In the genomic region with DNA sequence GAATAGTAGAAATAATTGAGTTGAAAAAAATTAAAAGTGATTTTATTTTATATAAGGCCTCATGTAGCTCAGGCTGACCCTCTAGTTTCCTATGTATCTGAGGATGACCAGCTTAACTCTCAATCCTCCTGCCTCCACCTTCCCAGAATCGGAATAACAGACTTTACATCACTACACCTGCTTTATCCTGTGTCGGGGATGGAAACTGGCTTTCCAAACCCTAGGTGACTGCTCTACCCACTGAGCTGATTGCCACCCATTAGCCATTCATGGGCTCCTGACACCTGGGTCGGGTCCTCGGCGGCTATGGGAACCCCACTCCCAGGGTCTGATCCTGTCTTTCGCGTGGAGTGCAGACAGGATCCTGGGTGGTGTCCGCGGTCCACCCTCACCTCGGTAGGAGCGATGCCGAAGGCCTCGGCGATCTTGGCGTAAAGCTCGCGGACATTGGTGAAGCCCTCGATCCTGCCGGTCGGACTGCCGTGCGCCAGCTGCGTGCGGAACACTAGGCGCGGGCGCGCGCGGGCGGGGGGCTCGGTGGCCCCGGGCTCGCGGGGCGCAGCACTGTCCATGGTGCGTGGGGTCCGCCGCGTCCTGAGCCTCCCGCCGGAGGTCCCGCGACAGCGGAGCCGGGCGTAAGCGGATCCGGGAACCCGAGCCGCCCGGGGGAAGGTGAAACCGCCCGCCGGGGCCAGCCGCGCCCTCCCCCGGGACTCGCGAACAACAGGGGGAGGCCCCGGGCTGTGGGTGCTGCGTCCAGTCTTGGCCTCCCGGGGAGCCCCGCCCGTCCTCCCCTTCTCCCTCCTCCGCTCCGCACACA, we compare ENCODE assay signal across 10 mouse cellular contexts. TPM values are rescaled to one million over a fixed set of nuclear protein-coding genes. Genes with fewer than 3 reads are reported as not detected.
A peak's percentile ranks its signal among the peaks of the same experiment; 100 is the strongest.
DNase-seq lines count a peak whose midpoint lies in the region; ATAC-seq and TF ChIP-seq lines count a peak whose summit lies in the region.
"Had no signal": no experiment of that assay in that cellular context is flagged by ENCODE, and none has a peak within 500 bp of the region (broad histone marks: within the 10 kb centered on the region; RNA-seq: fewer than 3 reads in every experiment).

Gipc3 (minus strand) TSS at position 581 of the 820 bp plus-strand sequence.

- ATAC-seq in heart, embryonic 11.5 days (replicated peaks; ENCODE audit: insufficient number of reproducible peaks, low FRiP score, low TSS enrichment), result no peak
- no peak for ATAC-seq in heart, embryonic 13.5 days (ENCODE audit: extremely low read depth, insufficient number of reproducible peaks, low FRiP score, low TSS enrichment)
- ATAC-seq in liver, embryonic 14.5 days (ENCODE audit: insufficient read depth), result no peak
- ATAC-seq: Patski had no signal

- peaks cover 44% of the 10 kb centered on the region for H3K27me3 ChIP-seq in heart, embryonic 11.5 days (ENCODE audit: control insufficient read depth, insufficient read depth, low read length)
- H3K27me3 ChIP-seq in heart, embryonic 13.5 days (replicated peaks), result peaks cover 60% of the 10 kb centered on the region
- peaks cover 41% of the 10 kb centered on the region for H3K27me3 ChIP-seq in liver, embryonic 14.5 days (ENCODE audit: control insufficient read depth, insufficient read depth, low read length)
- H3K27me3 ChIP-seq: Patski had no signal

- WGBS in heart, embryonic 11.5 days (ENCODE audit: insufficient replicate concordance), result 7% methylated on average over 47 of the region's 67 CpGs
- WGBS in heart, embryonic 13.5 days, result 4% methylated on average over 67 of the region's 67 CpGs
- WGBS in liver, embryonic 14.5 days (ENCODE audit: insufficient replicate concordance), result 6% methylated on average over 57 of the region's 67 CpGs

- peak within 1 kb of the TSS; percentile 75 for H3K9ac ChIP-seq in heart, embryonic 11.5 days (ENCODE audit: low read depth, low read length)
- H3K9ac ChIP-seq in ES-E14 (ENCODE audit: insufficient read depth, low read depth, low read length, poor library complexity, severe bottlenecking), result peak within 1 kb of the TSS; percentile 42
- peak within 1 kb of the TSS; percentile 83 for H3K9ac ChIP-seq in heart, embryonic 13.5 days
- H3K9ac ChIP-seq in liver, embryonic 14.5 days (replicated peaks), result 0 out of 2 replicates have a peak within 1 kb of the TSS, but pooled peaks have one; percentile 9

- in situ Hi-C loops in ES-E14 (cut with MboI; ENCODE audit: low sequenced_read_pairs in 2 of 2, unreplicated experiment in 2 of 2), result no loop called here

- no peak for DNase-seq in heart, adult 9 months (ENCODE audit: low spot score in 2 of 2)
- DNase-seq in ES-E14 (ENCODE audit: low read depth, low spot score), result no peak
- DNase-seq in liver, embryonic 14.5 days (ENCODE audit: low read depth in 3 of 3, low spot score in 3 of 3), result no peak
- DNase-seq in cerebellum, adult 9-11 months, result no peak
- no peak for DNase-seq in cerebellum, postnatal 14 days
- no peak for DNase-seq in urinary bladder, adult 18-20 months (ENCODE audit: low spot score in 2 of 2)

- 0 out of 2 replicates have a peak, but pooled peaks cover 6% of the 10 kb centered on the region for H3K36me3 ChIP-seq in heart, embryonic 11.5 days (ENCODE audit: control insufficient read depth, insufficient read depth, low read length)
- H3K36me3 ChIP-seq in ES-E14 (ENCODE audit: control insufficient read depth, insufficient read depth, low read length, poor library complexity, severe bottlenecking), result no peaks in the 10 kb centered on the region
- H3K36me3 ChIP-seq in heart, embryonic 13.5 days, result peaks cover 24% of the 10 kb centered on the region
- H3K36me3 ChIP-seq in liver, embryonic 14.5 days (replicated peaks; ENCODE audit: control insufficient read depth, insufficient read depth, low read depth), result no peaks in the 10 kb centered on the region; the same call in 1 of the 2 replicates

- H3K4me1 ChIP-seq in heart, embryonic 11.5 days (ENCODE audit: control insufficient read depth, insufficient read depth, low read length), result peaks cover 26% of the 10 kb centered on the region
- H3K4me1 ChIP-seq in ES-E14 (ENCODE audit: control insufficient read depth in 2 of 2, insufficient read depth in 2 of 2, low read length in 2 of 2, poor library complexity in 1 of 2), result peaks cover 0 to 16% of the 10 kb centered on the region in 2 experiments; a peak in 2 of 4 replicates
- peaks cover 51% of the 10 kb centered on the region for H3K4me1 ChIP-seq in heart, embryonic 13.5 days
- peaks cover 19% of the 10 kb centered on the region in 2 experiments for H3K4me1 ChIP-seq in liver, embryonic 14.5 days (replicated peaks; ENCODE audit: control insufficient read depth in 2 of 2, insufficient read depth in 2 of 2, low read length in 1 of 2)

- peak within 1 kb of the TSS; percentile 86 for H3K4me2 ChIP-seq in heart, embryonic 11.5 days
- peak within 1 kb of the TSS; percentile 87 for H3K4me2 ChIP-seq in heart, embryonic 13.5 days
- H3K4me2 ChIP-seq in liver, embryonic 14.5 days (ENCODE audit: low read depth), result peak within 1 kb of the TSS; percentile 59

- H3K9me3 ChIP-seq in heart, embryonic 11.5 days (replicated peaks; ENCODE audit: control insufficient read depth, low read length), result no peaks in the 10 kb centered on the region
- no peaks in the 10 kb centered on the region for H3K9me3 ChIP-seq in ES-E14 (ENCODE audit: control insufficient read depth, insufficient read depth, low read depth, low read length)
- no peaks in the 10 kb centered on the region for H3K9me3 ChIP-seq in heart, embryonic 13.5 days
- no peaks in the 10 kb centered on the region for H3K9me3 ChIP-seq in liver, embryonic 14.5 days (ENCODE audit: control insufficient read depth, low read length)

- no peak within 1 kb of the TSS for H3K27ac ChIP-seq in heart, embryonic 11.5 days (ENCODE audit: low read depth, low read length)
- no peak within 1 kb of the TSS for H3K27ac ChIP-seq in ES-E14 (ENCODE audit: insufficient read depth, low read depth, low read length, poor library complexity, severe bottlenecking)
- H3K27ac ChIP-seq in heart, embryonic 13.5 days (replicated peaks), result no peak within 1 kb of the TSS
- H3K27ac ChIP-seq in liver, embryonic 14.5 days, result no peak within 1 kb of the TSS
- H3K27ac ChIP-seq: macrophage had no signal

- H3K4me3 ChIP-seq in heart, embryonic 11.5 days (ENCODE audit: low read depth, low read length), result peak within 1 kb of the TSS; percentile 51
- peak within 1 kb of the TSS; percentile 31 to 64; a peak in 3 of 4 replicates for H3K4me3 ChIP-seq in ES-E14 (ENCODE audit: insufficient read depth in 1 of 2, low read depth in 1 of 2, low read length in 2 of 2, poor library complexity in 1 of 2, severe bottlenecking in 1 of 2)
- H3K4me3 ChIP-seq in heart, embryonic 13.5 days, result peak within 1 kb of the TSS; percentile 61
- H3K4me3 ChIP-seq in liver, embryonic 14.5 days (ENCODE audit: insufficient read depth in 1 of 2, low read depth in 2 of 2, low read length in 2 of 2), result peak within 1 kb of the TSS in 1 of 2 experiments; percentile 48; a peak in 3 of 4 replicates

- no peak for TF ChIP-seq CTCF in liver, embryonic 14.5 days (IDR thresholded peaks at IDR 0.05; ENCODE audit: low read depth)

- no peak for TF ChIP-seq EP300 in liver, embryonic 14.5 days (IDR thresholded peaks at IDR 0.05; ENCODE audit: low read depth)

TF ChIP-seq in ES-E14, 5 proteins besides CTCF, POLR2A, EP300 and RAD21:
- no peak for TF ChIP-seq ZNF384 (IDR thresholded peaks at IDR 0.05; ENCODE audit: low read depth, low read length)
- no peak for TF ChIP-seq CHD2 (IDR thresholded peaks at IDR 0.05; ENCODE audit: low read depth, low read length)
- no peak for TF ChIP-seq MAFK (IDR thresholded peaks at IDR 0.05; ENCODE audit: insufficient read depth, low read depth, low read length)
- TF ChIP-seq HCFC1 (IDR thresholded peaks at IDR 0.05; ENCODE audit: borderline replicate concordance, insufficient read depth, low read length), result no peak
- no peak for TF ChIP-seq ZC3H11A (IDR thresholded peaks at IDR 0.05; ENCODE audit: borderline replicate concordance, low read depth, low read length)

RNA-seq across cellular contexts. Expression of gene Gipc3, which starts in this region (rescaled TPM):
- not detected in 2 replicates for polyA plus RNA-seq in heart, embryonic 11.5 days (2014; fragmentation: Nextera tagmentation; extraction: Ambion mirVana)
- total RNA-seq in ES-E14 (2012; rRNA removed), result 0.09 and 0.16 TPM in 2 replicates
- polyA plus RNA-seq in heart, embryonic 13.5 days (2015; fragmentation: Nextera tagmentation; extraction: Ambion mirVana), result 0.06 TPM in 1 of 2 replicates, not detected in the other
- 0.01 TPM in 2 replicates for polyA plus RNA-seq in liver, embryonic 14.5 days (2012; rRNA removed)
- polyA plus RNA-seq in liver, embryonic 14.5 days (2014; fragmentation: Nextera tagmentation; extraction: Ambion mirVana), result not detected in 2 replicates
- polyA plus RNA-seq: macrophage had no signal

Comparison
In these comparisons a context has a peak if more than half of its experiments do, and no peak if none do; other contexts are left out.
1. H3K9ac ChIP-seq: peak in every context shown above with its lines; median percentile 83 in heart, embryonic 13.5 days; 75 in heart, embryonic 11.5 days; 42 in ES-E14; 9 in liver, embryonic 14.5 days.